In the genomic region with DNA sequence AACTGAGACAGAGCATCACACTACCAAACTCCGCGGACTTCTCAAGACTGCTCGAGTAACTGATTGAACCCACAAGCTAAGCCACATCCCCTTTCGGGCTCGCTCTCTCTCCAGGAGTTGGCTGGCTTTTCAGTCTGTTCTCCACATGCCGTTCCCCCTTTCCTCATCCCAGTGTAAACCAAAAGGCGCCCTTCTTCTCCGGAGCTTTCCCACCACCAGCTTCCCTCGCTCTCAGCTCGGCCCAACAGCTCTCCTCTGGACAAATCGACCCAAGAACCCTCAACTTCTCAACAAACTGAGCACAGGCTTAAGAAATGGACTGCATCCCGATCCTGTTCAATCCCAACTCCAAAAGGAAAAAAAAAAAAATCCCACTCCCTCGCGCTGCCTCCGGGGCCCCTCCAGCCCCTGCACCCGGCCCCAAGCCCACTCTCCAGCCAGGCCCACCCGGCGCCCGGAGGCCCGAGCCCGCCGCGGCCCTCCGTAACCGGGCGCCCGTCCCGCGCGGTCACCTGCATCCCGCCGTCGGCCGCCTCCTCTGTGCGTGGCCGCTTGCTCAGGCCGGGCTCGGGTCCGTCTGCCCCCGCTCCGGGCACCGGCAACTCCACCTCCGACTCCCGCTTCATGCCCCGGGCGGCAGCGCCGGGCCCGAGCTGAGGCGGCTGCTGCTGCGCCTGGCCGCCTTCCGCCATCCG, we compare ENCODE assay signal across 8 mouse cellular contexts. TPM values are rescaled to one million over a fixed set of nuclear protein-coding genes. Genes with fewer than 3 reads are reported as not detected.
DNase-seq lines count a peak whose midpoint lies in the region; ATAC-seq and TF ChIP-seq lines count a peak whose summit lies in the region.

No protein-coding gene starts in this region.

- no peak for TF ChIP-seq POLR2A in testis, adult 2 months (IDR thresholded peaks at IDR 0.05; ENCODE audit: control insufficient read depth, low read depth, low read length)

- no peaks in the 10 kb centered on the region for H3K9me3 ChIP-seq in hindbrain, embryonic 13.5 days
- H3K9me3 ChIP-seq in midbrain, embryonic 13.5 days: no peaks in the 10 kb centered on the region

- peak overlapping the region; percentile 67 for H3K4me2 ChIP-seq in hindbrain, embryonic 13.5 days
- H3K4me2 ChIP-seq in midbrain, embryonic 13.5 days (replicated peaks): peak overlapping the region; percentile 71

- peak; percentile 57 for ATAC-seq in hindbrain, embryonic 13.5 days (ENCODE audit: low FRiP score)
- peak; percentile 58 for ATAC-seq in midbrain, embryonic 13.5 days

- under 1% methylated on average over 53 of the region's 54 CpGs for WGBS in hindbrain, embryonic 13.5 days
- under 1% methylated on average over 54 of the region's 54 CpGs for WGBS in midbrain, embryonic 13.5 days

- H3K36me3 ChIP-seq in hindbrain, embryonic 13.5 days: no peaks in the 10 kb centered on the region; the same call in 1 of the 2 replicates
- no peaks in the 10 kb centered on the region for H3K36me3 ChIP-seq in midbrain, embryonic 13.5 days
- H3K36me3 ChIP-seq in testis, adult 2 months (ENCODE audit: control insufficient read depth, insufficient read depth, low read length): no peaks in the 10 kb centered on the region

- no peaks in the 10 kb centered on the region for H3K27me3 ChIP-seq in hindbrain, embryonic 13.5 days
- no peaks in the 10 kb centered on the region for H3K27me3 ChIP-seq in midbrain, embryonic 13.5 days
- H3K27me3 ChIP-seq in testis, adult 2 months (ENCODE audit: control insufficient read depth, insufficient read depth, low read length): no peaks in the 10 kb centered on the region

- TF ChIP-seq CTCF in testis, adult 2 months (IDR thresholded peaks at IDR 0.05; ENCODE audit: control insufficient read depth, insufficient read depth, insufficient replicate concordance, low read depth, low read length): no peak

- DNase-seq in left cerebral cortex, adult 18-20 months (ENCODE audit: low spot score in 2 of 2): peak; percentile 15 to 35
- DNase-seq in left cerebral cortex, adult 11 months (ENCODE audit: low spot score): no peak
- peak; percentile 56 for DNase-seq in cerebellum, adult 9-11 months
- DNase-seq in frontal cortex, postnatal 36 days (ENCODE audit: low spot score in 2 of 2): peak; percentile 40 to 41
- peak; percentile 35 to 40 for DNase-seq in left cerebral cortex, postnatal 25 days (ENCODE audit: low spot score in 2 of 2)

- H3K9ac ChIP-seq in hindbrain, embryonic 13.5 days: peak overlapping the region; percentile 98
- peak overlapping the region; percentile 97 for H3K9ac ChIP-seq in midbrain, embryonic 13.5 days (replicated peaks)

- intact Hi-C loops in left cerebral cortex, postnatal 25 days (cut with DNase I): no loop called here

- H3K4me1 ChIP-seq in hindbrain, embryonic 13.5 days (replicated peaks): peaks cover 40% of the 10 kb centered on the region
- peaks cover 32% of the 10 kb centered on the region for H3K4me1 ChIP-seq in midbrain, embryonic 13.5 days (replicated peaks)
- H3K4me1 ChIP-seq in testis, adult 2 months (ENCODE audit: control insufficient read depth, insufficient read depth, low read length): peaks cover 7% of the 10 kb centered on the region

- H3K4me3 ChIP-seq in hindbrain, embryonic 13.5 days: peak overlapping the region; percentile 95
- H3K4me3 ChIP-seq in midbrain, embryonic 13.5 days (replicated peaks): peak overlapping the region; percentile 90
- H3K4me3 ChIP-seq in testis, adult 2 months (ENCODE audit: control insufficient read depth, low read depth, low read length): peak overlapping the region; percentile 92

- H3K27ac ChIP-seq in hindbrain, embryonic 13.5 days: peak overlapping the region; percentile 99
- H3K27ac ChIP-seq in midbrain, embryonic 13.5 days: peak overlapping the region; percentile 99
- H3K27ac ChIP-seq in testis, adult 2 months (ENCODE audit: control insufficient read depth, insufficient read depth, low read depth, low read length): peak overlapping the region; percentile 91

RNA-seq across cellular contexts. Expression of a gene that starts 0.8 kb away (rescaled TPM):
- 100 to 1,000 TPM; 239 to 240 TPM for total RNA-seq in left cerebral cortex, adult 18-20 months (2021)
- 158 and 159 TPM in 2 replicates for polyA plus RNA-seq in hindbrain, embryonic 13.5 days (2015; fragmentation: Nextera tagmentation; extraction: Ambion mirVana)
- total RNA-seq in left cerebral cortex, postnatal 25 days (2021): 100 to 1,000 TPM; 244 to 265 TPM
- polyA plus RNA-seq in midbrain, embryonic 13.5 days (2015; fragmentation: Nextera tagmentation; extraction: Ambion mirVana): 154 and 163 TPM in 2 replicates
- 12.7 and 13.1 TPM in 2 replicates for polyA plus RNA-seq in testis, adult 2 months (2012; rRNA removed)

Comparison
In these comparisons a context has a peak if more than half of its experiments do, and no peak if none do; other contexts are left out.
1. RNA of a gene that starts 0.8 kb away (polyA plus RNA-seq): 158 to 159 TPM in hindbrain, embryonic 13.5 days and 154 to 163 TPM in midbrain, embryonic 13.5 days; 12.7 to 13.1 TPM in testis, adult 2 months; every median in the first group is over 10 times any median in the second.
2. Peak in every context shown above with its lines, with median percentiles within 50 percentile points of each other: H3K27ac ChIP-seq and H3K4me3 ChIP-seq.